Mouse (Mus musculus) midbrain, embryonic 14.5 days (tissue): ENCODE results near the gene Otp. TPM values are rescaled to one million over a fixed set of nuclear protein-coding genes. Genes with fewer than 3 reads are reported as not detected.

Source experiments
- ATAC-seq: fragments of 200-750 bp; cut with Nextera tagmentation; 2 replicates; pipeline ENCODE4 v1.8.0; 2017; ENCODE audit warnings: moderate number of reproducible peaks, moderate library complexity; ENCODE audit not compliant: low FRiP score, low TSS enrichment
- DNase-seq: peaks from one replicate; pipeline ENCODE4 v3.0.0-alpha.2; 2015
- H3K27ac ChIP-seq: fragments of 300-500 bp; sonication (generic); replicated peaks from 2 replicates; pipeline ENCODE4 v1.5.1; 2014; ENCODE audit warnings: mild to moderate bottlenecking, low read depth, low read length, moderate library complexity
- H3K27me3 ChIP-seq: fragments of 300-500 bp; sonication (generic); 2 replicates; pipeline ENCODE4 v1.6.1; 2014; ENCODE audit warnings: low read length, control low read depth, mixed read lengths; ENCODE audit not compliant: control insufficient read depth, insufficient read depth
- H3K36me3 ChIP-seq: fragments of 300-500 bp; sonication (generic); 2 replicates; pipeline ENCODE4 v1.6.1; 2014; ENCODE audit warnings: low read length, control low read depth; ENCODE audit not compliant: control insufficient read depth, insufficient read depth
- H3K4me1 ChIP-seq: fragments of 300-500 bp; sonication (generic); 2 replicates; pipeline ENCODE4 v1.6.1; 2014; ENCODE audit warnings: mild to moderate bottlenecking, antibody characterized with exemption, low read length, control low read depth; ENCODE audit not compliant: control insufficient read depth, insufficient read depth
- H3K4me2 ChIP-seq: fragments of 300-500 bp; sonication (generic); 2 replicates; pipeline ENCODE4 v1.6.1; 2014; ENCODE audit warnings: mild to moderate bottlenecking, low read length, moderate library complexity
- H3K4me3 ChIP-seq: fragments of 300-500 bp; sonication (generic); replicated peaks from 2 replicates; pipeline ENCODE4 v1.5.1; 2014; ENCODE audit warnings: low read depth, low read length
- H3K9ac ChIP-seq: fragments of 300-500 bp; sonication (generic); replicated peaks from 2 replicates; pipeline ENCODE4 v1.6.1; 2014; ENCODE audit warnings: mild to moderate bottlenecking, low read length, moderate library complexity
- H3K9me3 ChIP-seq: fragments of 300-500 bp; sonication (generic); 2 replicates; pipeline ENCODE4 v1.6.1; 2016; ENCODE audit warnings: low read length, control low read depth, mixed read lengths; ENCODE audit not compliant: control insufficient read depth
- WGBS: fragments of 180-500 bp; shearing (Covaris S2); extraction: QIAGEN DNeasy Blood & Tissue Kit; methylation state at CpG from one replicate; pipeline ENCODE4 v1.1.7; 2014; 5-methylcytosine and 5-hydroxymethylcytosine counted together
- polyA plus RNA-seq: library from polyadenylated mRNA; unstranded; fragments of >200 nt; fragmentation: Nextera tagmentation; extraction: Ambion mirVana; gene quantifications from 2 replicates; pipeline ENCODE4 v1.2.1, GENCODE M21; 2014

The Otp gene
- polyA plus RNA-seq, 1 experiment from 2014 or later, result 5.3 TPM

DNA sequence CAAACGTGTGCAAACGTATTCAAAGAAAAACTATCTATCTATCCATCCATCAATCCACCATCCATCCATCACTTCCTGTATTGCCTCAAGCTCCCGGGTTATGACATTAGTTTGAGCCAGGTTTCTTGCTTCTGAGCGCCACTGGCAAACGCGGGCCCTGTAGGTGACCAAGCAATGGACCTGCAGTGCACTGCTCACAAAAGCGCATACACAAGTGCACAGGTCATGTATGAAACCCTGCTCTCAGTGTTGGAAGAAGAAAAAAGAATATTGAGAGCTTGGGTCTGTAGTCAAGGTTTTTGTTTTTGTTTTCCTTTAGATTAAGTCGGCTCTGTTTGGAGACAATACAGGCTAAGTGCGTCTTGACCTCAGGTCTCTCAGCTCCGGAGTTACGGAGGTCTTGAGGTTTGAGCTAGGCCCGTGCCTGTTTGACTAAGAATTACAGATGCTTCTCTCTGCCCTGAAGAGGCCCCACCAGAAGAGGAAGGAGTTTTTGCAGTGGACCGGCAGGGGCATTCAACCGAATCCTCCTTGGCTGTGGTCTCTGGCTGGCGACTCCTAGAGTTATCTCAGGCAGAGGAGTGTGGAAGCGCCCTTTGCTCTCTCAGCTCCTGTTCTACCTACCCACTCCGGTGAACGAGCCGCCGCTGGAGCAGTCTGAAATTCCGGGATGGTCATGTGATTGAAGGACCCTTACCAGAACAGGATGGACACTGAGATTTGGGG lies 4.8 kb upstream of the Otp start:
- Histone ChIP-seq H3K27me3 (peaks cover 83% of the 10 kb centered on the region), H3K36me3 (no peaks in the 10 kb centered on the region), H3K4me3 (no peak overlapping the region), H3K9ac (no peak overlapping the region), H3K4me1 (0 out of 2 replicates have a peak, but pooled peaks cover 4% of the 10 kb centered on the region), H3K9me3 (no peaks in the 10 kb centered on the region), H3K4me2 (no peak overlapping the region), H3K27ac (no peak overlapping the region)
- DNase-seq (peak; percentile 37), ATAC-seq (no peak)
- WGBS, result under 1% methylated on average over 21 of the region's 21 CpGs

DNA sequence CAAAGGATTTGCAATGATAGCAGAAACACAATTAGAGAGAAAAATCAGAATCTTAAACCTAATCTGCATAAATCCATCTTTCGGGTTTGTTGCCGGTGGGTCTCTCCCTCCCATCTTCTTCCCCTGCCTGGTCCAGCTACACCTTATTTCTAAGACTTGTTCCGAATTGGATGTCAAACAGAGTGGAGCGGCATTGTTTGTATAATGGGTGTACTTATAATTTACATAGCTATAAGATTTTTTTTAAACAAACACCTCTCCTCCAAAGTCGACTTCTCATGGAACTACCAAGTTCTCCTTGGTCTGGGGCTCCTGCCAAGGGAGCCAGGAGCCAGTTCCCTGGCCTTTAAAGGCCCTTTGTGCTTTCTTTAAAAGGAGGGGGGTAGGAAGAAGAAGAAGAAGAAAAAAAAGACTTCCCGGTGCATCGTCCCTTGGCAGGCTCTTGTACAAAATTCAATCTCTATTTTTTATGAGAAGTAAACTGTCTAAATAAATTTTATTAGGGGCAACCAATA lies 3.5 kb upstream of the Otp start:
- Histone ChIP-seq H3K9ac (no peak overlapping the region), H3K4me2 (no peak overlapping the region), H3K27ac (no peak overlapping the region), H3K4me1 (0 out of 2 replicates have a peak, but pooled peaks cover 4% of the 10 kb centered on the region), H3K36me3 (no peaks in the 10 kb centered on the region), H3K4me3 (no peak overlapping the region), H3K27me3 (peaks cover 79% of the 10 kb centered on the region), H3K9me3 (no peaks in the 10 kb centered on the region)
- ATAC-seq (no peak), DNase-seq (peak; percentile 42)
- WGBS, result 1% methylated on average over 7 of the region's 7 CpGs

DNA sequence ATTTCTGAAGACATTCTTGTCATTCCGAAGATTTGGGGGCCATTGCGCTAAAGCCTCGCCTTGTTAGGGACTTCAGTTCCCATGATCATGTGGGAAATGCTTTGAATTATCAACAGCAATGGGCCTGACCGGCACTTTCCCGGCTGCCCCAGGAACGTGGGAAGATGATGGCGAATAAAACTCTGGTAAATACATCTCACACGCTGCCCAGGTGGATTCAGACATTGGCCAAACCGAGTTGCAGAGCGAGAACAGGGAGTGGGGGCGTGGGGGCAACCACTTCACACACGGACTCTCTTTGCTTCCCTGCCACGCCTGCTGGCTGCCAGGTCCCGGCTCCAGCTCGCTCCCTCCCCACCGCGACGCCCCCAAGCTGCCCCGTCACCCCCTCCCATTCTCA lies 3.0 kb upstream of the Otp start:
- H3K9me3 ChIP-seq, result no peaks in the 10 kb centered on the region
- H3K4me2 ChIP-seq, result no peak overlapping the region
- WGBS, result 1% methylated on average over 19 of the region's 19 CpGs
- H3K4me3 ChIP-seq, result no peak overlapping the region
- no peak overlapping the region for H3K9ac ChIP-seq
- 0 out of 2 replicates have a peak, but pooled peaks cover 4% of the 10 kb centered on the region for H3K4me1 ChIP-seq
- H3K27ac ChIP-seq, result no peak overlapping the region
- ATAC-seq, result no peak
- H3K36me3 ChIP-seq, result no peaks in the 10 kb centered on the region
- peaks cover 79% of the 10 kb centered on the region for H3K27me3 ChIP-seq
- peak; percentile 47 for DNase-seq

DNA sequence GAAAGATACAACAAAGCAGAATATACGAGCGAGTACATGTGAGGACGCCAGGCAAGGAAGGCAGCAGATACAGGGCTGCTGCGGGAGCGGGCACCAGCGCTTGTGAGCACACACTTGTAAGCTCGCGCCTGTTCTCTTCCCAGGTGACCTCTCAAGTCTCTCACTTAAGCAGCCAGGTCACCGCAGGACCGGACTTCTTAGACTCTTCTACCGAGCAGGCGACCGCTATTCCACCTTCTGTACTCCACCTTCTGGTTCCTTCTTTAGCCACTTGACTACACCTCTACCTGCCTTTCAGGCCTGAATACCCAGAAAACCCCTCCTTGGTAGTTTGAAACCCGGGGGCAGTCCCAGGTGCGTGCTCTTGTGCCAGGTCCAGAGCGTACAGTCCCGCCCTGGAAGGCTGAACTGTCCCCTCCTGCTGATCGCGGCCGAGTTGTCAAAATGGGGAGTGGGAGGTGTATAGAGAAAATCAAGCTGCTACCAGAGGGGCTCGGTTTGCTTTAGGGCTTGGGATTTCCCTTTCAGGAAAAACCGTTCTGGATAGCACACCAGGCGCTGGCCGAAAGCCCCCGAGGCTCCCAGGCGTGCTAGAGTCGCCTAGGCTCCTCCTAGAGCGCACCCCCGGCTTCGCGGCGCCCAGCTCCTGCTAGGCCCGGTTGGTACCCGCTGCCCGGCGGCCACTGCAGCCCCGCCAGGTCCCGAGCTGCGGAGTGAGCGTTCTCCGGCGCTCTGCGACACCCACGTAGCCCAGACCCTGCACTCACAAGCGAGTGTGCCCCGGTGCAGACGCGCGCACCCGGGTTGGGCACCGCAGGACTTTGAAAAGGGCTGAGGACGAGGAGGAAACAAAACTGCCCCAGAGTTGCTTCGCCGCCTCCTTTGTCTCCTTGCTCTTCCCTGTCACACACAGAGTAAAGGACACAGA lies 2.0 kb upstream of the Otp start:
- H3K9me3 ChIP-seq, result no peaks in the 10 kb centered on the region
- peak; percentile 52 for DNase-seq
- peaks cover 79% of the 10 kb centered on the region for H3K27me3 ChIP-seq
- WGBS, result under 1% methylated on average over 54 of the region's 54 CpGs
- 0 out of 2 replicates have a peak, but pooled peaks cover 4% of the 10 kb centered on the region for H3K4me1 ChIP-seq
- ATAC-seq, result no peak
- H3K36me3 ChIP-seq, result no peaks in the 10 kb centered on the region
- H3K9ac ChIP-seq, result no peak overlapping the region
- peak overlapping the region; percentile 14; the same call in 1 of the 2 replicates for H3K4me2 ChIP-seq
- peak overlapping the region; percentile 6; the same call in 1 of the 2 replicates for H3K27ac ChIP-seq
- no peak overlapping the region for H3K4me3 ChIP-seq

DNA sequence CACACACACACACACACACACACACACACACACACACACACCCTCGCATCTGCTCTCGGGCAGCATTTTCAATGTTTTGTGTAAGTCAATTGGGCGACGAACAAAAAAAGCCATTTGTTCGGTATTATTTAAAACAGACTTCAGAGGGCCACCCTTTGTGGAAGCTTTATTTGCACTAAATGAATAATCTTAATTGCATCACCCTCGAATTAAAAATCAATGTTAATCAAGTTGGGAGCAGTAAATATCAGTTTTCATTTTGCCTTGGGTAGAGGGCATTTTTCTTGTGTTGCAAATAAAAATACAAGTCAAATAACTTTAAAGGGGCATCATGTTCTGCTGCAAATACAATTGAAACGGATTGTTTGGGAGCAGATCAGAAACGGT lies 1.4 kb upstream of the Otp start:
- WGBS, result under 1% methylated on average over 8 of the region's 8 CpGs
- Histone ChIP-seq H3K36me3 (no peaks in the 10 kb centered on the region), H3K9ac (no peak overlapping the region), H3K4me1 (no peaks in the 10 kb centered on the region), H3K9me3 (no peaks in the 10 kb centered on the region), H3K4me2 (no peak overlapping the region), H3K27me3 (peaks cover 73% of the 10 kb centered on the region), H3K27ac (no peak overlapping the region), H3K4me3 (no peak overlapping the region)
- DNase-seq (peak; percentile 54), ATAC-seq (no peak)

DNA sequence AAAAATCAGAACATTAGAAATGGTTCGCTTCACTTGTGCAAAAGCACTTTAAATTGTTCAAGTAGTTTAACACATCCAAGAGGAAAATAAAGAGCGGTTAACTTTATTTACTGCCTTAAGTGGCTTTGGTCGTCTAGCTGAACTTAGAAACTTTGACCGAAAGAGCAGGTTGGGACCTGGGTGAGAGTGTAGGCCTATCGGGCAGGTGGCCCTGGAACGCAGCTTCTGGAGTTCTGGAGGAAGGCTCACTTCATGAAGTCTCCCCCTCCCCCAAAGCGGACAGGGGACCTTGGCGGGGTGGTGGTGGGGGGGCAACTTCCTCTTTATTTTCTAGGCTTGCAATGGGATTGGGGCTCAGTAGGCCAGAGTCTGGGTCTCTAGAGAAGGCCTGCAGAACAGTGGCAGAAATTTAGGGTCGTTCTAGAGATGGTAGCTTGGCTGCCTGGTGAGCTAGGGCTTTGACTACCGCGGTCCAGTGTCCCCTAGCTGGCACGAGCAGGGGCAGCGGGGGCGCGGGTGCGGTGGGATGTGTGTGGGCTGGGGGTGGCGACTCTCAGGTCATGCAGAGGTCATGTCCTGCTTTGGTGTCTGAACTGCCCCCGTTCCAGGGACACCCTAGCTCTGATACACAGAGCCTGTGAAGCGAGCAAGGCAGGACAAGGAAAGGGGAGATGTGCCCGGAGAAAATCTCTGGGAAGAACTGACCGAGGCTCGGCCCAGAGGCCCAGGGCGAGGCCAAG lies 576 bp upstream of the Otp start:
- H3K4me2 ChIP-seq, result peak overlapping the region; percentile 17; the same call in 1 of the 2 replicates
- no peak overlapping the region; the same call in 1 of the 2 replicates for H3K4me3 ChIP-seq
- H3K27me3 ChIP-seq, result peaks cover 70% of the 10 kb centered on the region
- no peaks in the 10 kb centered on the region for H3K9me3 ChIP-seq
- H3K4me1 ChIP-seq, result no peaks in the 10 kb centered on the region
- no peak overlapping the region for H3K9ac ChIP-seq
- H3K36me3 ChIP-seq, result no peaks in the 10 kb centered on the region
- DNase-seq (no peak), ATAC-seq (0 out of 2 replicates have a peak, but pooled peaks have one; percentile 53)
- WGBS, result under 1% methylated on average over 23 of the region's 23 CpGs
- 0 out of 2 replicates have a peak overlapping the region, but pooled peaks have one; percentile 1 for H3K27ac ChIP-seq

DNA sequence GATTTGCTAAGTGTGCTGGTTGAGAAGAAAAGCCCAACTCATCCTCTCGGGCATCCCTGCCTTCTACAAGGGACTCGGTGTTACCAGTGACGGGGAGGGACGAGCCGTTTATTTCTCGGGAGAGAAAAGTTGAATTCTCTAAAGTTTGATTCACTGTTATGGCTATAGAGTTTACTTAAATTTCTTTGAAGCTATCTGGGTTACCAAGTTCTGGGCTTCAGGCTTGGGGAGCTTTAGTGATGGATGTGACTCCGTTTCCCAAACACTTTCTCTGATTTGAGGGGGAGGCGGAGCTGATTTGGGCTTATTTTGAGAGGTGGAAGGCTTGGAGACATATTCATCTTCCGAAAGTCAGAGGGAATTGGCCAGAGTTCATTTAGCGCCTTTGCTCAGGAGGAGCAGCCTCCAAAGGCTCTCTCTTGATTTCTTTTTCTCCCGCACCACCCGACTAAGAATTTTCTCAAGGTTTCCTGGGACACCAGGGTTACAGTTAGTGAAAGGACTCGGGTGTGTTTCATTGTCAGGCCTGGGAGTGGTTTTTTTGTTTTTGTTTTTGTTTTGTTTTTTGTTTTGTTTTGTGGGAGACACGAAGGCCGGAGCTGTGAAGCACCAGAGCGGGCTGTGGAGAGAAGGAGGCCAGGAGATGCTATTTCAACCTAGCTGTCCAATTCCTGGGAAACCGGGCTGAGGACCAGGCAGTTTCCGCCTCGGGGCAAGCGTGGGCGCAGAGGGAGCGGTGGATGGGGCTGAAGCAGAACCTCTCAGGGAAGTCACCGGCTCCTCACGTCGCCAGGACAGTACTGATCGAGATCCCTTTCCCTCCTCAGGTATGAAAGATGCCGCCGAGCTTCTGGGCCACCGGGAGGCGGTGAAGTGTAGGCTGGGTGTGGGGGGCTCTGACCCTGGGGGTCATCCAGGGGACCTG lies 1.1 kb downstream of the Otp start:
- Histone ChIP-seq H3K4me2 (no peak overlapping the region), H3K4me1 (no peaks in the 10 kb centered on the region), H3K9ac (peak overlapping the region; percentile 34; the same call in 1 of the 2 replicates), H3K4me3 (peak overlapping the region; percentile 15), H3K27me3 (peaks cover 70% of the 10 kb centered on the region), H3K27ac (peak overlapping the region; percentile 57), H3K36me3 (no peaks in the 10 kb centered on the region), H3K9me3 (no peaks in the 10 kb centered on the region)
- WGBS, result under 1% methylated on average over 30 of the region's 30 CpGs
- ATAC-seq (no peak), DNase-seq (peak; percentile 47)
